Mouse (Mus musculus): ENCODE measurements at regions not wholly inside any gene's neighbourhood (a gene's known extent, or its start where the extent isn't known, plus 50 kb on each side); places are given as distances from the start of the nearest gene placed in this dataset.
A peak's percentile ranks its signal among the peaks of the same experiment; 100 is the strongest.

DNA sequence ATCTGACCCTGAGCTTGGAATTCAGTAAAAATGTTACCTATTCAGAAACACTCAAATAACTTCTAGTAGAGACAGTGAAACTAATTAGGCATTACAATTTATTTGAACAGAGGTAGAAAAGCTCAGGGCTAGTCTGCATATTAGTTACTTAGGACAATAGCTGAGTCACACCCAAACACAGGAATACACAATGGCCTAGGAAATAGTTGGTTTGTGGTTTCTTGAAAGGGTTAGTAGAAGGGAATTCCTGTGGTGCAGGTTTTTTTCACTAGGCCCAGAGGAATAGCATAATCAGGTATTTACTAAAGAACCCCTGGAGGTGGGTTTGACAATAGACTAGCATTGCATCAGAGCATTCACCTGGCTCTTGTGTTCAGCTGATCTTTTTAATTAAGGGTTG is 513.9 kb downstream of the Dnajb9 start:
- DNase-seq (ENCODE audit: low read depth, low spot score): peak; percentile 94

DNA sequence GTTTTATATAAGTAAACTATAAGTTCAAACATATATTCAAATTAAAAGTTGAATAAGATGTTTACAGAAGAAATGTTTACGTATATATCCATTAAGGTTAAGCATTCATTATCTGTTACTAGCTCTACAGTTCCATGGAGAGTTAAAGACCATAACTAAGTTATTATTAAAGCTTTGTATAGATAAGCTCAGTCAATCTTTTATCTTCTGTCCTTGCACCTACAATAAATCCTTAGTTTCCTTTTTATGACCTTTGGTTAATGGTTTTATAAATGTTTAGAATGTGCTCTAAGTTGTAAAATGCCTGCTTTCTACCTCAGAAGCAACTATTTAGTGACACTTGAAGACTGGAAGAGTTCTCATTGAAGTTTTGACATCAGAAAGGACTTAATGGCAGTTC is 562.1 kb downstream of the Dnajb9 start:
- DNase-seq (ENCODE audit: low read depth, low spot score): no peak

DNA sequence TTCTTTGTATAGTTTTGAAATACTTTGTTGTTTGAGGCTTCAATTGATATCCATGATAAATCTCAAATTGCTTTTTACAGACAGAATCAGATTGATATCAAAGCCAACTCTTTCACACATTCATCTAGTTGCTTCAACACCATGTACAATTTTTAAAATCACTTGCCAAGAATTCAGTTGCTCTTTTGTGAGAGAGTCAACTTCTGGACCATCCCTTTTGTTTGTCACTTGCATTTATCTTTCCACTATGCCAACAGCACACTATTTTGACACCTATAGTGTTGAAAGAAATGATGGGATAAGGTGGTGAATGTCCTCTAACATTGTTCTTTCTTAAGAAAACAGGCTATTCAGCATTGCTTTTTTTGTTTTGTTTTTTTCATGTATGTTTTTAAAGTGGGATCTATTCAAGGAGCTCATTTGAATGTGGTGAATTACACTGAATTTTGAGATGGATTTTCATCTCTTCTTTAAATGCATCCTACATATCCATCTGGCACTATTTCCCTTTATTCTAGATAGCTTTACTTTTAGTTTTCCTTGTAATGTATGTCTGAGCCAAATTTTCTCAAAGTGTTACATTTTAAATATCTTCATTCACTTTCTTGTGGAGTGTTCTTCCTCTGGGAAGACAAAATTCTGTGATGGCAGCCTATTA is 568.8 kb downstream of the Dnajb9 start:
- DNase-seq (ENCODE audit: low read depth, low spot score): no peak

All from R1 (cell line).